Mouse (Mus musculus): ENCODE measurements around the gene Nr2f1. TPM values are rescaled to one million over a fixed set of nuclear protein-coding genes. Genes with fewer than 3 reads are reported as not detected.
"Not testable (repeated sequence)": the region's sequence is repeated elsewhere in the genome, so short reads cannot be mapped to it uniquely, and the experiment has no call there.

Gene Nr2f1
- total RNA-seq (2017), result not detected in 2 replicates

- ATAC-seq (replicated peaks; ENCODE audit: low read depth, poor library complexity, severe bottlenecking), result no peak
These were observed at the start of gene Nr2f1 for GRCm38 (mm10) chr13:78199642-78200160. TSS of gene Nr2f1 (minus strand) at chr13:78199757.

GRCm38 (mm10) chr13:78221680-78222079 is 22.1 kb upstream of the Nr2f1 start:
- no peak for ATAC-seq (replicated peaks; ENCODE audit: low read depth, poor library complexity, severe bottlenecking)

- not testable (repeated sequence) for ATAC-seq (replicated peaks; ENCODE audit: low read depth, poor library complexity, severe bottlenecking)
These were observed 20.7 kb upstream of the Nr2f1 start for GRCm38 (mm10) chr13:78220238-78220637.

- no peak for ATAC-seq (replicated peaks; ENCODE audit: low read depth, poor library complexity, severe bottlenecking)
These were observed 15.7 kb upstream of the Nr2f1 start for GRCm38 (mm10) chr13:78215223-78215622.

- ATAC-seq (replicated peaks; ENCODE audit: low read depth, poor library complexity, severe bottlenecking), result no peak
These were observed 13.6 kb upstream of the Nr2f1 start for GRCm38 (mm10) chr13:78213155-78213554.

GRCm38 (mm10) chr13:78212111-78212510 is 12.6 kb upstream of the Nr2f1 start:
- ATAC-seq (replicated peaks; ENCODE audit: low read depth, poor library complexity, severe bottlenecking), result no peak

- no peak for ATAC-seq (replicated peaks; ENCODE audit: low read depth, poor library complexity, severe bottlenecking)
These were observed 11.9 kb upstream of the Nr2f1 start for GRCm38 (mm10) chr13:78211231-78212010.

- ATAC-seq (replicated peaks; ENCODE audit: low read depth, poor library complexity, severe bottlenecking), result peak; percentile 51
These were observed 11.2 kb upstream of the Nr2f1 start for GRCm38 (mm10) chr13:78210748-78211089.

GRCm38 (mm10) chr13:78210029-78210747 is 10.6 kb upstream of the Nr2f1 start:
- peak; percentile 56; the same call in 1 of the 2 replicates for ATAC-seq (replicated peaks; ENCODE audit: low read depth, poor library complexity, severe bottlenecking)

- 0 out of 2 replicates have a peak, but pooled peaks have one; percentile 3 for ATAC-seq (replicated peaks; ENCODE audit: low read depth, poor library complexity, severe bottlenecking)
These were observed 10.1 kb upstream of the Nr2f1 start for GRCm38 (mm10) chr13:78209611-78210028.

GRCm38 (mm10) chr13:78208689-78209410 is 9.3 kb upstream of the Nr2f1 start:
- no peak for ATAC-seq (replicated peaks; ENCODE audit: low read depth, poor library complexity, severe bottlenecking)

GRCm38 (mm10) chr13:78207796-78208645 is 8.5 kb upstream of the Nr2f1 start:
- ATAC-seq (replicated peaks; ENCODE audit: low read depth, poor library complexity, severe bottlenecking), result no peak

GRCm38 (mm10) chr13:78206891-78207430 is 7.4 kb upstream of the Nr2f1 start:
- no peak for ATAC-seq (replicated peaks; ENCODE audit: low read depth, poor library complexity, severe bottlenecking)

GRCm38 (mm10) chr13:78205426-78205825 is 5.9 kb upstream of the Nr2f1 start:
- ATAC-seq (replicated peaks; ENCODE audit: low read depth, poor library complexity, severe bottlenecking), result no peak

- ATAC-seq (replicated peaks; ENCODE audit: low read depth, poor library complexity, severe bottlenecking), result peak; percentile 33; the same call in 1 of the 2 replicates
These were observed 3.9 kb upstream of the Nr2f1 start for GRCm38 (mm10) chr13:78203348-78204061.

GRCm38 (mm10) chr13:78202574-78203347 is 3.2 kb upstream of the Nr2f1 start:
- ATAC-seq (replicated peaks; ENCODE audit: low read depth, poor library complexity, severe bottlenecking), result no peak

- no peak; the same call in 1 of the 2 replicates for ATAC-seq (replicated peaks; ENCODE audit: low read depth, poor library complexity, severe bottlenecking)
These were observed 2.5 kb upstream of the Nr2f1 start for GRCm38 (mm10) chr13:78201871-78202565.

Measured in common myeloid progenitor, adult 5-6 weeks (primary cell).